Mouse (Mus musculus) T-helper 1 cell (primary cell): Measurements from ENCODE around the gene Gsg1l.

Experiments
- in situ Hi-C: fragments of 300-600 bp; cut with MboI, MseI; formaldehyde crosslinking; loops from one replicate; pipeline ENCODE4 v1.15.1; 2025; ENCODE audit warnings: high pct_unique_total_duplicates

Gene Gsg1l

DNA sequence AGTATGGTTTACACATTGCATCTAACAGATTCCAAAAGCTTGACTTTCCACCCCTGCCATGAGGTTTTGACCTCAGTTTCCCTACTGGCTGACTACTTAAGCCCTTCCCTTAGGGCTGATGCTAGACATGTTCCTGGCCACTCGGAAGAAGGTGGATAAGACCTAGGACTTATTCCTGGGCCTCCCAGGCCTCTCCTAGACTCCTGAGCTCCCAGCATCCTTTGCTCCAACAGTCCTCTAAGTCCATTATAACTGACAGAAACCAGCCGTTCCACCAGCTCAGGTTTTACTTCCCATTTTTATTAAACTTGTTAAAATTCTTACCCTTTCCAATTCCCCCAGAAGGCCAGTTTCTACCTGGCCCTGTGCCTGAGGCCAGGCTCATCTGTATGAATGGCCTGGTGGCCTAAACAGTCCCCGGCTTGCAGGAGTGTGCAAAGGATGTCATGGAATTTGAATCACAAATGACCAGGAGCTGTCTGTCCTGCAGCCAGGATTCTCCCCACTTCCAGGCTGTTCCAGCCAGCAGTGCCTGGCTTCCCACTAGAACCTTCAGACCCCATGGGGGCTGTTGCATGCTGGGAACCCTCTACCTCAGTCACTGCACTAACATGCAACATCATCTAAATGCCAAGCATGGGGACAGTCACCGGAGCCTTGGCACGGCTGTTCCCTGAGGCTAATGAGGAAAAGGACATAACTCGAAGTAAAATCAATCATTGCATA lies 139.7 kb downstream of the Gsg1l start:
- in situ Hi-C loops: no loop called here

DNA sequence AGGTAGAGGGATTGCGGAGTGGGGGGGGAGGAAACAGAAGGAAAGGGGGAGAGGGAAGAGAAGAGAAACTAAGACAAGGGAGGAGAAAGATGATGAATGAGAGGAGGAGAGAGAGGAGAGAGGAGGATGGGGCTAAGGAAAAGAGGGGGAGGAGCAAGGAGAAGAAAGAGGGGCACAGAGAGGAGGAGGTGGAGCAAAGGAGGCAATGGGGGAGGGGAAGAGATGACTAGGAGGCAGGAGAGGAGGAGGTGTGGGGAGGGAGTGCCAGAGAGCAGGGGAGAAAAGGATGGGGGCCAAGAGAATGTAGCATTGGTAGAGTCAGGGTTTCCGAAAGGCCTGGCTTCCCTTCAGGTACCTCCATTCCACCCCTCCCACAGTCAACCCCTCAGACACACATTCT lies 147.9 kb downstream of the Gsg1l start:
- in situ Hi-C loops: no loop called here

DNA sequence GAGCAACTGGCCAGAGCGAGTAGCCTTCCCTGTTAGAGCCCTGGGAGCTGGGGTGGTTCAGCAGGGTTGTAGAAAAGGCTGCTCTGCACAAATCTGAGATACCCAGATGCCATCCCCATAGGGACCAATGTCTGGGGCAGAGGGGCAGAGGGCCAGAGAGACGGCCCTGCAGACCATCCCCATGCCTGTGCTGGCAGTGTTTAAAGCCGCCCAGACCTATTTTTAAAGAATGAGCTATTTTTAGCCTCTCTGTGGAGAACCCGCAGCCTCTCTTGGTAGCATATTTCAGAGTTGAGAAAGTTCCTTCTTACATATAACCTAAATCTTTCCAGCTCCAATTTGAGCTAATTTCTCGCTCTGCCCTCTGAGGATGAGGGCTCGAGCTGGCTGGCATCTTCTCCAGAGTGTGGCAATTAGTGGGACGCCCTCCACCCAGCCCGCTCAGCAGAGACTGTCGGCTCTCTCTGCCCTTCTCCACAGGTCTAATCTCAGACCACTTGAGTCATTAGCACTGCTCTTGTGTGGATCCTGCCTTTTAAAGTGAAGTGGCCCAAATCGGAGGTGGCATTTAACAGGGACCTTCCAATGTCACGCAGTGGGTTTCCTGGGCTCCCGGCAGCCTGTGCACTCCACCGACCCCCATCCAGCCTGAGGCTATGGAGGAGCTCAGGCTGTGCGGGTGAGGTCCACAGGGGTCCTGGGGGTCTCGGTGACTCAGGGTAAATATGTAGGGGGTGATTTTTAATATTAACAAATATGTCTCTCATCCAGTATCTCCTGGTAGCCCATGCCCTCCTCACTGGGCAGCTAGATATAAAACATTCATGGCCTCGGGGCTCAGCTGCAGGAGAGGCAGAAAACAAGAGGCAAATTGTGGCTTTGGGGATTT lies 148.6 kb downstream of the Gsg1l start:
- in situ Hi-C loops: no loop called here

DNA sequence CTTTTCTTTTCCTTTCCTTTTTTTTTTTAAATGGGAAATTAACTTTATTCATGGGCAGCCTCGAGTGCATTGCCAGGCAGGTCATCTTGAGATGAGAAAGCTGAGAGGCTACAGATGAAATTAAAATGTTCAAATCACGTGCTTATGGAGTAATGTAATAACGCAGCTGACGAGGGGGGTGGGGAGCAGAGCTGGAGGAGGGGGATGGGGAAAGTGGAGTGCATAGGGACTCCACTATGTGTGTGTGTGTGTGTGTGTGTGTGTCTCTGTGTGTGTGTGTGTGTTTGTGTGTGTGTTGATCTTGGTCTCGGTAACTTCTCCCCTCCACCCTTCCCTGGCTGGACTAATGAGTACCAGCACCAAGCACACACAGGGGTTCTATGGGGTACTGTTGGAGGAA lies 150.6 kb downstream of the Gsg1l start:
- in situ Hi-C loops: no loop called here

DNA sequence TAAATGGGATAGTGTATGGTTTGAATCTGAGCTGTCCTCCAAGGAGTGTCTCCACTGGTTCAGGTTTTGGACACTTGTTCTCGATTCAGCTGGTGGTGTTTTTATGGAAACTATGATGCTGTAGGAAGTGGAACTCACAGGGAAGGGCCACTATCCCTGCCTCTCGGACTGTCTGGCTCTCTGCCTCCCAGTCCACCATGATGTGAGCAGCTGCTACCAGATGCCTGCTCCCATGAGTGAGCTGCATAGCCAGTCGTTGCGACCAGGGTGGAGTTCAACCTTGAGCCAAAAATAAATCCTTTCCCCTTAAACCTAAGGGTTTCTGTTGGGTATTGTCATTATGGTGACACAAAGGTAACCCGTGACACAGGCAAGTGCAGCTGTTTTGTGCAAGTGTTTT lies 158.2 kb downstream of the Gsg1l start:
- in situ Hi-C loops: no loop called here

DNA sequence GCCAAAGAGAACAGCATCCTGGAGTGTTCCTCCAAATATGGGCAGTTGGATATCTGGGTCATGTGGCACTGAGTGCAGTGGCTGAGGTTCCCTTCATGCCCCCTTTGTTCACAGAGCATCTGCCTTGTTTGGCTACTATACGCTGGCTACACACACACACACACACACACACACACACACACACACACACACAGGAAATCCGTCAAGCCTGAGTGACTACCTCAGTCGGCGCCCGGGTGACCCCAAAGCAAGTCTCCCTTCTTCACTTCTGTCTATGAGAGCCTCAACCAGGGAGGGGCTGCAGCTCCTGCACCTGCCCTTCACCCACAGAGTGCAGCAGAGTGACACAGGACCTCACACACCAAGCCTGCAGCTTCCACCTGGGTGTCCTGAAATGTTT lies 161.4 kb downstream of the Gsg1l start:
- in situ Hi-C loops: no loop called here

DNA sequence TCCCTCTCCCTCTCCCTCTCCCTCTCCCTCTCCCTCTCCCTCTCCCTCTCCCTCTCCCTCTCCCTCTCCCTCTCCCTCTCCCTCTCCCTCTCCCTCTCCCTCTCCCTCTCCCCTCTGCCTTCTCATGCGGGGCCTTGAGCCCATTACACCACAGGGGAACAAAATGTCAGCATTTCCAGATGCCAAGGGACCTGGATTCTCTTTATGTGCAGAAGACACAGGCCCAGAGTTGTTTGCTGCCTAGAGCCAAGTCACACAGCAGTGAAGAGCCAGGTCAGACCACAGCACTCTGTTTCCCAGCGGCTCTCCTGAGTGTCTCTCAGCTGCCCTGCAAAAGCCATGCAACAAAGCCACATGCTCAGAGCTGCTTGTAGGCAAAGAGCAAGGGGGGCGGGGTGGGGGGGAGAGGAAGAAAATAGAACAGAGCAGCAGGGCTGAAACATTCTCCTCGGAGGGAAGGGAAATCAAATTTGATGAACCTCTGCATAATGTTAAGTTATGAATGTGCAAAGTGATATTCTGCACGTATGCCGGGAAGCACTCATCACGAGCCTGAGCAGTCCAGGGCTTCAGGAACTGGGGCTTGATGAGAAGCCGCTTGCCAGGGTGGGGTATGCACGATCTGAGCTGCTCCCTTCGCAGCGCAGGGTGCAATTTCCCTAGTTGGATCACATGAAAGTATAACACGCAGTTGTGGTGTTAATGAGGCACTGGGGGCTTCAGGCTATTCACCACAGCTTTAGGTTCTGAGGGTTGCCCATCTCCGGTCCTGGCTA lies 181.6 kb downstream of the Gsg1l start:
- in situ Hi-C loops: no loop called here

DNA sequence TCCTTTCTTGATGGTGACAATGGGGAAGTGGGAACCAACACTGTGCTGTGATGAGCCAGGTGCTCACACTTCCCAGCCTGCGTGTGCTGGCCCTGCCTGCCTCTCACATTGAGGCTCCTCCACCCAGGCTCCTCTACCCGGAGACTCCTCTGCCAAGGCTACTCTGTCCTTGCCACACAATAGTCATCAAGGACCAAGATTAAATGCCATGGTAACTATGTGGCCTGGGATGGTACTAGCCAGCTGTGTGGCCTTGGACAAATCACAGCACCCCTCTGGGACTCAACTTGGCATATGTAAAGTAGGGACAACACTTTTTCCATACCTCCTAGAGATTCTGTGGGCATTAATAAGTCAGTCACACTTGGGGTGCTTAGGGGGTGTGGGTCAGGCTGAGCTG lies 182.3 kb downstream of the Gsg1l start:
- in situ Hi-C loops: no loop called here

DNA sequence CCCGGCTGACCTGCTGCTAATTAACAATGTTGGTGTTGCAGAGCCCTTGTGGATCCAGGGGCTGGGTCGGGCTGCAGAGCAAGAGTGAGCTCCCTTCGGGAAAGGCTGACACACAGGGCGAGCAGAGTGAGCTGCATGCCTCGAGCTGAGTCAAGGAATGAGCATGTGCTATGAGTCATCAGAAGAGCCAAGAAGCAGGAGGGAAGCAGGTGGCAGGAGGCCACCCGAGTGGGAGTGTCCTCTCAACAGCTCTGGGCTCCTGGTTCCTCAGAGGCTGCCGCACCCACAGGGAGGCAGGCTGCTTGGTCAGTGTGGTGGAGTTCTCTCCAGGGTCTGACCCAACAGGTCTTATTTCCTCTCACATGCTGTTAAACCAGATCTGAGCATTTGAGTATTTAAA lies 183.2 kb downstream of the Gsg1l start:
- in situ Hi-C loops: no loop called here

DNA sequence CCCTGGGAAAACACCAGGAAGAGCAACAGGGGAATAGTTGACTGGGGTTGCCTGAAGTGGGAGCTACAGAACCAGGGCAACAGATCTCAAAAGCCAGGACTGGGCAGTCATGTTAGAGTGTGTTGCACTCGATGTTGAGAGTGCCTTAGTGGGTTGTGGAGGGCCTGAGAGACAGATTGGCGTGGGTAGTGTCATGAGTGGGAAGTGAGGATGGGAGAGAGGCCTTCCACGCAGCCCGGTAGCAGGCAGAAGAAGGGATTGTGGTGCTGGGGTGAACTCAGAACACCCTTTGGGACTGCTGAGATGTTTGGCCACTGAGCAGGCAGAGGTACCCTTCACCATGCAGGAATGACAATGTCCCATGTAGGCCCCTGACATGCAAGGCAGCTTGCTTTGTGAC lies 185.2 kb downstream of the Gsg1l start:
- in situ Hi-C loops: no loop called here

DNA sequence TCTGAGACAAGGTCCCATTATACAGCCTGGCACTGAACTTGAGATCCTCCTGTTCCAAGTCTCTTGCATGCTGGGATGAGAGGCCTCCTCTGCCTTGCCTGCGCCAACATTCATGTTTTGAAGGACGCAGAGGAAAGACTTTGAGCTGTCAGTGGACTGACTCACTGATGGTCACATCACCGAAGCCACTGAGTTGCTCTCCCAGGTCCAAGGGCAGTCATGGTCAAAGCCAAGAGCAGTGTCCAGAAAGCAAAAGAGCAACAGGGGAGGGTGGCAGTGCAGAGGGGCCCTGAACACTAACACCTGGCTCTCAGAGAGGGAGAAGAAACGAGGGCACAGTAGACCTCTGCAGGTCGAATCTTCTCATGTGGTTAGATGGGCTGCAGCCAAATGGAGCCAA lies 188.6 kb downstream of the Gsg1l start:
- in situ Hi-C loops: no loop called here

DNA sequence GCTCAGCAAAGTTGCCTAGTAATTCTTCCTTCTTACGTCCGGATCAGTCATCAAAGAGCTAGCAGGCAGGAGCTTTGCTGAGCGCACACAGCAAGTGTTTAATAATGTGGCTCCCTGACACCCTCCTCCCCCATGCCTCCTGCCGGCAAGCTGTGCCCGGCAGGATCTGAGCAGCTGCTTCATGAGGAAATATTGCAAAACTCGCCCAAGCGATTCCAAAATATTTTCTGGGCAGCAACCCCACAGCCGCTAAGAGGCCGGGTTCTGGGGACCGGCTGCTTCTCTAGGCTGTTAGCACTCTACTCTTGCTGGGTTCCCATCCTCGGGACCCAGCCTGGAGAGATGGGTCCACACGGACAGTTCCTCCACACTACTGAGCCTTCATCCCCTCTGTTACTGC lies 193.8 kb downstream of the Gsg1l start:
- in situ Hi-C loops: no loop called here

DNA sequence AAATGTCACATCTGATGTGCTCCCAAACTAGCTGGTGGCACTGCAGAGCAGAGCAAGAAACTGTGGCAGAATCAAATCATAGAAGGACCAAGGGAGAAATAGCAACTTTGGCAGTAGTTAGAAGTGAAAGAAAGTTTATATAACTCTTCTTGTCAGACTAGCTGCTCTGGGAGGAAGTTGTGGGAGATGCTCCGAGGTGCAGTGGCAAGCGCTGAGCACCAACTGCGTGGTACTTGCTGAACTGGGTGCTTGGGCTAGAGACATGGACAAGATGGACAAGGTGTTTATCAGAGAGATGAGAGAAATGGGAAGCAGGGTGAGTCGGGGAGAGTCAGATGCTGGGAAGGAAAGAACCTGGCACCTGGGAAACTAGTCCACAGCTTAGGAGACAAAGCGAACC lies 194.4 kb downstream of the Gsg1l start:
- in situ Hi-C loops: no loop called here

DNA sequence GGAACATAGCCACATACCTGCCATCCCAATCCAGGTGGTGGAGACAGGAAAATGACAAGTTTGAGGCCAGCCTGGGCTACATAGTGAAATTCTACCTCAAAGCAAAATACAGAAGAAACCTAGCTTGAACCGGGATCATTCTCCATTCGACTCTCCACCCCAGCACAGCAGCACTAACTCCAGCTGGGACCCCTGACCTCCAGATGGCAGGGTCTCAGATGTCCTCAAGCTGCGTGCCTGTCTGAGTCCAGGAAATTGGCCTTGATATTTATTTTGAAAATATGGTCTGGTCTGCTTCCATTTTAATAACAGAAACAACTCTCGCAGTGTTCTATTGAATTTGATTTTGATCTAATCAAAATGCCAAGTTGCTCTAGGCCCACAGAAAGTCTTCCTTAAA lies 195.1 kb downstream of the Gsg1l start:
- in situ Hi-C loops: no loop called here

DNA sequence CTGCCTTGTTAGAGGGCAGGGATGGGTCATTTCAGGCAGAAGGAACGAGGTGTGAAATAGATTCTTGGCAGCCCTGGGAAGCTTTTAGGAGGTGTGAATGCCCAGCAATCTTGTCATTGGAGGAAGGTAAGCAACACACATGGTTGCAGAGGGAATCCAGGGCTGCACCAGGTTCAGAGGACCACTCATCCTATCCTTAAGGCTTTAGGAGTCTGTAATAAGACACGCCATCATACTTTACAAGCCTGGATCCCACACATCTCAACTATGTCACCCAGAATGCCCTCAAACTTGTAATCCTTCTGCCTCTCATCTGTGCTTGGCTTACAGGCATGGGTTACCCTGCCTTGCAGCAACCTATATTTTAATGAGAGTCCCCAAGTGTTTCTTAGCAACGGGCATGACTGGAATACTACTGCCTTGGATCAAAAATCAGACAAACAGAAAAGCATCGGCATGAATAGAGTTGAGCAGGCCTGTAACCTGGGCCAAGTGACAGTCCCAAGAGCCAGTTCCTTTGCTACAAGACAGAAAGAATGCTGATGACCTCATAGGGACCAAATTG lies 196.0 kb downstream of the Gsg1l start:
- in situ Hi-C loops: no loop called here

DNA sequence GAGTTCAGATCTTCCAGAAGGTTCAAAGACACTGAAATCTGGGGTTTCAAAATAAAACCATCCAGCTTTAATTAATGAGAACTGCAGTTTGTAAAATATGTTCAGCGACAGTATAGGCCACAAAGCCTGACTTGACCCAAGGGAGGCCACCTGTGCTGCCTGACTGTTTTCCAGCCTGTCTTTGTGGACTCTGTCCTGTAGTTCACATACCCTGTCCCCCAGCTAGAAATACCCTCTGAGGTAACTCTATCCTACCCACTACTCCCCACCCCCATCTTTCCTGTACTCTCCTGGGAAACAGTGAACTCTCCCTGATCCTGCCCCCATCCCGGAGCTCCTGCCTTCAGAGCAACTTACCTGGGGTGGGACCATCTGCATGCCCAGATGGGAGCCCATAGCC lies 199.0 kb downstream of the Gsg1l start:
- in situ Hi-C loops: no loop called here

DNA sequence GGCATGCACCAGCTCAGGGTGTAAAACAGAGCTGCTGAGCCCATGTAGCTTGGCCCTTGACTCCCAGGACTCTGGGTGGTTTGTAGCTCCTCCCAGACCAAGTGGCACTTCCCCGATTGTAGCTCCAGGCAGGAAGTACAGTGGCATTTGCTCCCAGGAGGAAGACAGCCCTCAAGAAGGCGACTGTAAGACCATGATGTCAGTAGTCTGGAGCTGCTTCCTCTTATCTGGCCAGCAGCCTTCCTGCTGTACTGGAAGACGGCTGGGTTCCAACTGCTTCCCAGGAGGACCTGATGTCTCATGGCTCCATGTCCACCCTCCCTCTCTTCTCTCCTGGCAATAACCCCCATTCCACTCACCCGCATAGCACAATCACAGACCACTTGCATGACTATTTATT lies 204.2 kb downstream of the Gsg1l start:
- in situ Hi-C loops: no loop called here

DNA sequence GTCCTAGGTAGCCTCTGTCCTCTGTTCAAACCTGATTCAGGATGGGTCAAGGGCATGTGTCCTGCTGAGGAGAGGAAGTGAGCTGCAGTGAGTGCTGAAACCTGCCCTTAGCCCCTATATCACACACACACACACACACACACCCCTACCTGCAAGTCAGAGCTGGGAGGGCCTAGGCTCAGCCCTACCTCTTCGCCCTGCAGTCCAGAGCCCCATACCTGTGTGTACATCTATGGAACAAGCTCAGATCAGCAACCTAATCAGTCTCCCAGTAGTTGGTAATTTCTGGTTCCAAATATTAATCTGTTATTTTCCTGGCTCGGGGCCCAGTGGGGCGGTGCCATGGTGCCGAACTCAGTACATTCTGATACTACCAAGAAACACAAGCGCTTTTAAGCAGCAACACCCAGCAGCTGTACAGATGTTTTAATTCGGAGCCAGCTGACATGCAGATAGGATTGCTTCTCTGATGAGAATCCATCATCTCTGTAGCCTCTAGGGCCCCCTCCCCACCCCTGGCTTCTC lies 208.2 kb downstream of the Gsg1l start:
- in situ Hi-C loops: no loop called here

DNA sequence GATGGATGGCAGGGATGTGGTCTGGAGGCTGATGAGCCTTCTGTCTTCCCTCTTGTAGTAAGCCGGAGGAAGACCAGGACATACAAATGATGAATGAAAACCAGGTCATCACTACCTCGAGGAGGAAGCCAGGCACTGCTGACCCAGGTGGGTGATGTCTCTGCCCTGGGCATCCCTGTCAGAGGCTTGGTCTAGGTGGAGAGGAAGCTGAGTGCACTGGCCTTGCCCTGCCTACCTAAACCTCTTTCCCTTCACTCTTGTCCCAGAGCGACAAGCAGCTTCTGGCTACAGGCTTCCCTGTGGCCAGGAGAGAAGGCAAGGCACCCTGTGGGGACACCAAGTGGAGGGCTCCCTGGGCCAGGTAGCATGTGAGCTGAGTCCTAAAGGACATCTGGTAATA lies 209.3 kb downstream of the Gsg1l start:
- in situ Hi-C loops: no loop called here

DNA sequence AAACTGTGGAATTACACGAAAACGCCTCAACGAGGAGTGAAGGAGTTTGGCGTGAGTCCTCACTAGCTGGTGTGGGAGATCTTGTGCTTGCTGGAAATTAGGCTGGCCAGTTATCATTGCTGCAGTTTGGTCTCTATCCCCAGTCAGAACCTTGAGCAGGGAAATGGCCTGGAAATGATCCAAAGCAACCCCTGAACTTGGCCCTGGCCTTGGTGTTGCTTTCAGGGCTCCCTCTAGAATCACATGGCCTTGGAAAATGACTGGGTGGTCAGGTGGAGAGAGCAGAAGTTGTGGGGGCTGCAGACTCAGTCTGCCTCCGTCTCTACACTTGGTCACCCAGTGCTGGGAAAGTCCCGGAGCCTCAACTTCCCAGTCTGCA lies 210.0 kb downstream of the Gsg1l start:
- in situ Hi-C loops: no loop called here

DNA sequence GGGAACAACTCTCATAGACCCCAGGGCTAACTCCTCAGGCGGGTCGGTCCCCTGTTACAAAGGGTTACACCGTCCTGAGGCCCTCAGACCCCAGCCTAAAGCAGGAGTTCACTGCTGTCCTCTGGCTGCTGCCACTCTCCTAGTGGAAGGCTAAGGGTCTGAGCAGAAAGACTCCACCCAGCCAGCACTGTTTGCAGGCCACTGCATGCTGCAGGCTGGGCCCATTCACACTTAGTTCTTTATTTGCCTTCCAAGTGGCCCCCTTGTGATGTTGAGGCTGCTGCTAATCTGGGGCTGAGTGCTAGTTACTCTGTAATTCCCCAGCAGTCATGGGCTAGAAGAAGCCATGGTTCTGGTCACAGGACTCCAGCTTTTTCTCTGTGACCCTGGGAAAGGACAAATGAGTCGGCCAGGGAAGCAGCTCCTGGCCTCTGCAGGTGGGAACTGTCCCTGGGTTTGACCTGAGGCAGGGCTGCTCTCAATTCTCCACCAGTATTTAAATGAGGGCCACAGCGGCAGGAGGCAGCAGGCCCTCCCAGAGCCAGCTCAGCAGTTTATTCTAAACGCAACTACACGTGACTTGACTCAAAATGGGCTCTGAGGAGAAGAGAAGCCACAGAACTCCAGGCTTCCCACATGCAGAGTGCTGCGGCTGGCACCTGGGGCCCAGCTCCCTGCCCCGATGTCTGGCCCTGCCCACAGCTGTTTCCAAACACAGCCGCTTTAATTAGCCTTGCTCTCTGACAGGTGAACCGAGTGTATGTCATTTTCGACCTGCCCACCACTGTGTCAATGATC lies 210.6 kb downstream of the Gsg1l start:
- in situ Hi-C loops: no loop called here
